Mouse (Mus musculus): ENCODE results near the gene Prmt7.

DNA sequence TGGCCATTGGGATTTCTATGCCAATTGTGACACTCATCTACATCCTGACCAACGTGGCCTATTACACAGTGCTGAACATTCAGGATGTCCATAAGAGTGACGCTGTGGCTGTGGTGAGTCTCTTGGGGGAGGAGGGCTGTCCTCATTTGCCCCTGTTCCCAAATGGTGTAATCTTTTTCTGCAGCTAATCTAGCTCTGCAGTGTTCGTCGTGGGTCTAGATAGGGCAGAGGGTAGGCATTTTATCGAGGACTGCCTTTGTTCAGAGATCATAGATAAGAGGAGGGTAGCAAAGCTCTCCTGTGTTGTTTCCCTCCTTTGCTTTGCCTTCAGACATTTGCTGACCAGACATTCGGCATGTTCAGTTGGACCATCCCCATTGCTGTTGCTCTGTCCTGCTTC lies 17.6 kb upstream of the Prmt7 start:
- TF ChIP-seq POLR2A (IDR thresholded peaks at IDR 0.05; ENCODE audit: extremely low read depth, insufficient read depth, low read length) (no peak), CTCF (IDR thresholded peaks at IDR 0.05; ENCODE audit: low read depth, low read length) (no peak)
